Mouse (Mus musculus) testis, adult 2 months (tissue): Measurements from ENCODE around the gene Zfp513.

Experiments
- CTCF ChIP-seq: fragments of 200-500 bp; IDR thresholded peaks from 2 replicates; pipeline ENCODE4 v1.5.1; 2012; ENCODE audit warnings: low read depth, mild to moderate bottlenecking, inconsistent platforms, low read length, moderate library complexity; ENCODE audit not compliant: control insufficient read depth, insufficient read depth, insufficient replicate concordance
- POLR2A ChIP-seq: fragments of 200-500 bp; IDR thresholded peaks from 2 replicates; pipeline ENCODE4 v1.6.1; 2012; ENCODE audit warnings: low read depth, mild to moderate bottlenecking, inconsistent platforms, low read length, moderate library complexity; ENCODE audit not compliant: control insufficient read depth

GRCm38 (mm10) chr5:31250716-31251115 is 48.6 kb upstream of the Zfp513 start:
- TF ChIP-seq POLR2A, result no peak
- no peak for TF ChIP-seq CTCF
